Mouse (Mus musculus): Measurements from ENCODE around the gene Dbp. TPM values are rescaled to one million over a fixed set of nuclear protein-coding genes. Genes with fewer than 3 reads are reported as not detected.

The Dbp gene
- polyA plus RNA-seq, 1 experiment = 0.07 TPM

DNA sequence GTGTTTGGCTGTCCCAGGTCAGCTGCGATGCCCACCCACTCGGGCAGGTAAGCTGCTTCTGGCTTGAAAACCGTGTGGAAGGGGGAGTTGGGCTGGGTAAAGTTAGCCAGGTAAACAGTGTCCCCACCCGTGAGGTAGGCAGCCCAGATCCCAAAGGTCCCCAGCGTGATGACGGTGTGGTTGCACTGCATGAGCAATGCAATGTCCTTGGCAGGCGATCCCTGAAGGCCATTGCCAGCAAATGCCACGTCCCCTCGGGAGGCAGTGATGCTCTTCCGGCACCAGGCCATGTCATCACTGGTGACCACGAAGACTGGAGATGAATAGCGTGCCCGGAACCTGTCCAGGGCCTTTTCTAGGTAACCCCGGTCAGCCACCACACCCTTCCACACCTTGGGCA, 26.4 kb upstream of the Dbp start:
- no peak overlapping the region for H3K4me3 ChIP-seq (replicated peaks)
- H3K9me3 ChIP-seq (ENCODE audit: control insufficient read depth, low read length) = no peaks in the 10 kb centered on the region
- TF ChIP-seq GATA1 (IDR thresholded peaks at IDR 0.05; ENCODE audit: low read length) = no peak
- peaks cover 10% of the 10 kb centered on the region for H3K4me1 ChIP-seq (ENCODE audit: control insufficient read depth)
- H3K36me3 ChIP-seq (ENCODE audit: control insufficient read depth) = no peaks in the 10 kb centered on the region
- H3K27me3 ChIP-seq (ENCODE audit: control insufficient read depth) = no peaks in the 10 kb centered on the region

DNA sequence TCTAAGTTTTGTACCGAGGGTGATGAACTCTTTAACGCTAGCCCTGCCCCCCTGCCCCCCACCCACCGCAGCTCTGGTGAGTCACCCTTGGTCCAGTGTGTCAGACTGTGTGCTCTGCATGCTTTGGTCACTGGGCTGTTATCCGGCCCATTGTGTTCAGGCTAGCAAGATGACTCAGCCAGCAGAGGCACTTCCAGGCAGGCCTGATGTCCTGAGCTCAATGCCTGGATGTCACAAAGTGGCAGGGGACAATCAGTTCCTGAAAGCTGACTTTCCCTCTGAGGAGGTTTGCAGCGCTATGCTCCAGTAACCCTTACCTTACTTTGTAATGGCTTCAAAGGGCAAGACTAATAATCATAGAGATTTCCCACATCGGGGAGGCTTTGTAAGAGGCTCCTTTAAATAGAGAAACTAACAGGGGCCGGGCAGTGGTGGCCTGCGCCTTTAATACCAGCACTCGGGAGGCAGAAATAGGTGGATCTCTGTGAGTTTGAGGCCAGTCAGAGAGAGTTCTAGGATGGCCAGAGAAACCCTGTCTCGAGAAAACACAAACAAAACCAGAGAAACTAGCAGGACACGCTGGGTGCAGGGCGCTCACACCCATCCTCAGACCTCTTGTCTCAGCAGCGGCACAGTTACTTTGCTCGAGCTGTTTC, 24.8 kb upstream of the Dbp start:
- TF ChIP-seq TAL1 (IDR thresholded peaks at IDR 0.05; ENCODE audit: low read length) (no peak), GATA1 (IDR thresholded peaks at IDR 0.05; ENCODE audit: low read length) (no peak)
- H3K36me3 ChIP-seq (ENCODE audit: control insufficient read depth) = no peaks in the 10 kb centered on the region
- H3K9me3 ChIP-seq (ENCODE audit: control insufficient read depth, low read length) = no peaks in the 10 kb centered on the region
- H3K4me3 ChIP-seq (replicated peaks) = no peak overlapping the region
- peaks cover 10% of the 10 kb centered on the region for H3K4me1 ChIP-seq (ENCODE audit: control insufficient read depth)
- no peaks in the 10 kb centered on the region for H3K27me3 ChIP-seq (ENCODE audit: control insufficient read depth)

DNA sequence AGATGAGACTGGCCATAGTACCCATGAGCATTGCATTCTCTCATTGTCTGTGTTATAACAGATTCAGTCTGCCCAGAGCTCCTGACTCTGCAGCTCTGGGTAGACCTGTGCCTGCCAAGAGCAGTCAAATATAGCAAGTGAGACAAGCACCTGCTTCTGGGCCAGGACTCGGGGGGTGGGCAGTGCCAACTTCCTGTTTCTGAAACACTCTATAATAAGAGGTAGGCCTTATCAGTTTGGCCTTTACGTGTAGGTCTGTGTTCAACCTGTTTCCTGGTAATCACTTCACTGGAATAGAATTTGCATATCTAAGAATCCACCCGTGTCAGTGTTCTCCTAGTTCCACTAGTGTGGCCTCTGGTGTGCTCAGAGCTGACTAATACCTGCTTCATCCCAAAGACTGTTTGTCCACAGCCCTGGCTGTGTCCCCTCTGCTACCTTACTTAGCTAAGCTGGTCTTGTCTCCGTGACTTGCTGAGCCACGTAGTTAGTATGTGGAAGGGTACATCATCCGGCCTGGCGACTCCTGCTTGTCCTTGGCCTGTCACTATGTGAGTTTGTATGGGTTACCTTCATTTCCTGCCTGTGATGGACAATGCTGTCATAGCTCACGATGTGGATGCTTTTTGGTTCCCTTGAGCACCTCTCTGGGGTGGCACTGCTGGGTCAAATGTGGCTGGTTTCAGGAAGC, 23.7 kb upstream of the Dbp start:
- peaks cover 10% of the 10 kb centered on the region for H3K4me1 ChIP-seq (ENCODE audit: control insufficient read depth)
- H3K36me3 ChIP-seq (ENCODE audit: control insufficient read depth) = no peaks in the 10 kb centered on the region
- H3K27me3 ChIP-seq (ENCODE audit: control insufficient read depth) = no peaks in the 10 kb centered on the region
- no peaks in the 10 kb centered on the region for H3K9me3 ChIP-seq (ENCODE audit: control insufficient read depth, low read length)
- TF ChIP-seq TAL1 (IDR thresholded peaks at IDR 0.05; ENCODE audit: low read length) (no peak), GATA1 (IDR thresholded peaks at IDR 0.05; ENCODE audit: low read length) (no peak)
- H3K4me3 ChIP-seq (replicated peaks) = no peak overlapping the region

DNA sequence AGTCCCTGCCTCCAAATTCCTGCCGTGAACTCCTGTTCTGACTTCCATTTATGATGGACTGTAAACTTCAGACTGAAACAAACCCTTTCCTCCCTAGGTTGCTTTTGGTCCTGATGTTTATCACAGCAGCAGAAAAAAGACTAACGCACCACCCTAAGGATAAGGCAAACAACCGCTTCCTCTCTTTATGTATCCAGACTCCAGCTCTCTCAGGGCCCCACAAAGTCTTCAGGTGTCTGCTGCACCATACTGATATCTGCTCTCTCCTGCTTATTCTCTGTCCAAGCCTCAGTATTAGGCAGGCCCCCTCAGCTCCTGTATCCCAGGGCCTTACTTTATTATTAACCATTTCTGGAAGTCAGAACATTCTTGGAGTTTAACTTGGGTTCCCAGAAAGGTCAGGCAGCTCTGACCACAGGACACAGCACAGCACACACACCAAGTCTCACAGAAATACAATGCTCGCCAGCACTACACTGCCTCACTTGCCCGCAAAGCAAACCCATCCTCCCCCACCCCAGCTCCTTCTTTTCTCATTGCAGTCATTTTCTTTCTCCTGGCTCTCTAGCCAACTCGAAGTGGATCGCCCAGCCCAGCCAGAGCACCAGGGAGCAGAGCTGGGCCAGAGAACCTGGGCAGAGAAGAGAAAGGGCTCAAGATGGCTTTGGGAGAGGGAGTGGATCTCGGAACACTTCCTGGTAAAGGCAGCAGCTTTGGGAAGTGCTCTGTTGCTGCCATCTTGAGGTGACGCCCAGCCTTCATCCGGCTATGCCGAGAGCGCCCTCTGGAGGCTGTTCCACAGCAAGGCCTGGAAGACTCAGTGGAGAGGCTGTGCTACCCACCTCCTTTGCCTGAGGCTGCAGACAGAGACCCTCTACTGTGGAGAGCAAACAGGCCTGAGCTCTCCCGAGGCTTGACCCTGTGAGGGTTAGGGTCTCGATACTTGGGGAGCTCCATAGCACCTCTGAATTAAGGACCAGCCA, 22.5 kb upstream of the Dbp start:
- Histone ChIP-seq H3K36me3 (ENCODE audit: control insufficient read depth) (no peaks in the 10 kb centered on the region), H3K9me3 (ENCODE audit: control insufficient read depth, low read length) (no peaks in the 10 kb centered on the region), H3K4me3 (replicated peaks) (no peak overlapping the region), H3K4me1 (ENCODE audit: control insufficient read depth) (peaks cover 10% of the 10 kb centered on the region), H3K27me3 (ENCODE audit: control insufficient read depth) (no peaks in the 10 kb centered on the region)
- TF ChIP-seq GATA1 (IDR thresholded peaks at IDR 0.05; ENCODE audit: low read length) (no peak), TAL1 (IDR thresholded peaks at IDR 0.05; ENCODE audit: low read length) (no peak)

DNA sequence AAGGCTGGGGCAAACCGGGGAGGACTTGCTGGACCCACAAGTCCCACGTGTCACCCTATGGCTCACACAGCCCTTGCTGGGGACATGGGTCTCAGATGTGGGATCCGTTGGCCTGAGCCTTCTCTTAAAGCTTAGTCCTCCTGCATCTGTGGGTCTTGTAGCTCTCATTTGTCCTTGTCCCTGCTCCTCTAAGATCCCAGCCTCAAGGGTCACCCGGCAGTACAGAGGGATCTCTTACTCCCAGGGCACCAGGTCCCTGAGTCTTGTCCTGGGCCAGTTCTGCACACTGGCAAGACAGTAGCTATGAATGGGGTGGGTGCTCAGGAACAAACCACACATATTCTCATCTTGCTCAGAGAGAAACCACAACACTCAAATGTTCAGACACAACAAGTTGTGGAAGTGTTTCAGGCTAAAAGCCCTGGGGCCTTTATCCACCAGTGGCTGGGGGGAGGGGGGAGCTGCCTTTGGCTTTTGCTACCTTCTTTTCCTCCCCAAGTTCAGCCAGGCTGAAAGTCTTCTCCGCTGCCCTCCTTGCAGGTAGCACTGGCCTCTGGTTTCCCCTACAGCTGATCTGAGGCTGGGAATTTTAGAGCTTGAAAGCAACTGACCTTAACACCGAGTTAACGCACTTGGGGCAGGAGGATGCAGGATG, 21.4 kb upstream of the Dbp start, which contains the start of gene Ntn5:
Gene Ntn5, plus strand, starts transcription at position 627 of the 655 bp plus-strand sequence.
- H3K4me1 ChIP-seq (ENCODE audit: control insufficient read depth) = peaks cover 10% of the 10 kb centered on the region
- no peaks in the 10 kb centered on the region for H3K9me3 ChIP-seq (ENCODE audit: control insufficient read depth, low read length)
- H3K27me3 ChIP-seq (ENCODE audit: control insufficient read depth) = no peaks in the 10 kb centered on the region
- no peaks in the 10 kb centered on the region for H3K36me3 ChIP-seq (ENCODE audit: control insufficient read depth)
- H3K4me3 ChIP-seq (replicated peaks) = no peak within 1 kb of the TSS
- no peak for TF ChIP-seq TAL1 (IDR thresholded peaks at IDR 0.05; ENCODE audit: low read length)
- TF ChIP-seq GATA1 (IDR thresholded peaks at IDR 0.05; ENCODE audit: low read length) = no peak

DNA sequence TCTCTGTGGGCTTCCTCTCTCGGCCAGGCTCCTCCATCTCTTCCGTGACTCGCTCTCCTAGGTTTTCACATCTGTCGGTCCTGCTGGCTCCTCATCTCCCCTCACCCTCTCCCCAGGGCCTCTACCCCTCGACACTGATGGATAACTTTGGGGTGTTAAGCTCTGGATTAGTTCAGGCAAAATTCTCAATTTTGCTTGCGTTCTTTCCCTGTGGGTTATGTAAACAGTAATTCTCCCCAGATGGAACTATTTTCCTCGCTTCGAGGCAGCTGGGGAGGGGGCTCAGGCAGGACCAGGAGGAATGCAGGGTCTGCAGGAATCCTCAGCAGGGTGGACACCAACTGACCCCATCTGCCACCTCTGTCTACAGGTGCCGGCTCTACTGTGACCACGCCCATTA, 19.1 kb upstream of the Dbp start:
- no peaks in the 10 kb centered on the region for H3K27me3 ChIP-seq (ENCODE audit: control insufficient read depth)
- no peaks in the 10 kb centered on the region for H3K9me3 ChIP-seq (ENCODE audit: control insufficient read depth, low read length)
- no peak overlapping the region for H3K4me3 ChIP-seq (replicated peaks)
- no peaks in the 10 kb centered on the region for H3K36me3 ChIP-seq (ENCODE audit: control insufficient read depth)
- H3K4me1 ChIP-seq (ENCODE audit: control insufficient read depth) = peaks cover 10% of the 10 kb centered on the region
- no peak for TF ChIP-seq GATA1 (IDR thresholded peaks at IDR 0.05; ENCODE audit: low read length)
- no peak for TF ChIP-seq TAL1 (IDR thresholded peaks at IDR 0.05; ENCODE audit: low read length)

DNA sequence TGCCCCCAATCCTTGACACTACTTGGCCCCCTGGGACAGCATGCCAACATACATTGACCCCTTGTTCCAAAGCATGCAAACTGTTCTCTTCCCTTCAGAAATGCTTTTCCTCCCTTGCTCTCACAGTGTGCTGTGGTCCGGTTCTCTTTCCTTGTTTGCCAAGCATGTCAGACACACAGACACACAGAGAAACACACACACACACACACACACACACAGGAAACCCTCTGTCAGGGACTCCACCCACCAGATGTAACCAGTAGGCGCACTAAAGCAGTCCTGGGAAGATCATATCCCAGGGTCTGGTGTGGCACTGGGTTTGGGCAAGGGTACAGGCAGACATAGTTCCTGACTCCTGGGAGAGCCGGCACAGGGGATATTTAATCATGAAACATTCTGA, 18.0 kb upstream of the Dbp start:
- no peak overlapping the region for H3K4me3 ChIP-seq (replicated peaks)
- H3K27me3 ChIP-seq (ENCODE audit: control insufficient read depth) = no peaks in the 10 kb centered on the region

DNA sequence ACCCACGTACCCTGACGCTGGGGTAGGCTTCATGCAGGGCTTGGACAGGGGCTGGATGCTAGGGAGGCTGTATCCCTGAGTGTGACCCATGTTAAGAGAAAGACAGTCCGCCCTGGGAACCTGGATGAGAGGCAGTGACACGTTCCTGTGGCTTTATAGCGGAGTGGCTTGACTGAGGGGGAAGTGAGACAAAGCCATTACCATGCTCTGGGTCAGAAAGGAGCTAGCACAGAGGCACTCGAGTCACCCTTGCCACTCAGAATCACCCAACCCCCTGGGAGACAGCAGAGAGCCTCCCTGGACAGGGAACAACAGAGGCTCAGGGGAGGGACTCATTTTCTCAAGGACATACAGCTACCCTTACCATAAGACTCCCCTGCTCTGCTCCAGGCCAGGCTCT, 15.8 kb upstream of the Dbp start:
- Histone ChIP-seq H3K36me3 (ENCODE audit: control insufficient read depth) (no peaks in the 10 kb centered on the region), H3K4me3 (replicated peaks) (no peak overlapping the region), H3K9me3 (ENCODE audit: control insufficient read depth, low read length) (no peaks in the 10 kb centered on the region), H3K4me1 (ENCODE audit: control insufficient read depth) (no peaks in the 10 kb centered on the region; the same call in 1 of the 2 replicates), H3K27me3 (ENCODE audit: control insufficient read depth) (no peaks in the 10 kb centered on the region; the same call in 1 of the 2 replicates)
- TF ChIP-seq GATA1 (IDR thresholded peaks at IDR 0.05; ENCODE audit: low read length) (no peak), TAL1 (IDR thresholded peaks at IDR 0.05; ENCODE audit: low read length) (no peak)

More for the DNA sequence above, 18.0 kb upstream of the Dbp start:
- TF ChIP-seq GATA1 (IDR thresholded peaks at IDR 0.05; ENCODE audit: low read length) = no peak
- H3K4me1 ChIP-seq (ENCODE audit: control insufficient read depth) = peaks cover 9% of the 10 kb centered on the region
- no peaks in the 10 kb centered on the region for H3K9me3 ChIP-seq (ENCODE audit: control insufficient read depth, low read length)
- no peaks in the 10 kb centered on the region for H3K36me3 ChIP-seq (ENCODE audit: control insufficient read depth)
